Comparison of ENCODE assay signal across 9 mouse cellular contexts in genomic region chr12:30369786-30370185, GRCm38 (mm10). TPM values are rescaled to one million over a fixed set of nuclear protein-coding genes. Genes with fewer than 3 reads are reported as not detected.
DNase-seq lines count a peak whose midpoint lies in the region; ATAC-seq and TF ChIP-seq lines count a peak whose summit lies in the region.
"Had no signal": no experiment of that assay in that cellular context is flagged by ENCODE, and none has a peak within 500 bp of the region (broad histone marks: within the 10 kb centered on the region; RNA-seq: fewer than 3 reads in every experiment).

No protein-coding gene starts in this region.

- H3K9ac ChIP-seq in heart, adult 2 months (ENCODE audit: low read depth, low read length), result no peak overlapping the region
- no peak overlapping the region for H3K9ac ChIP-seq in kidney, embryonic 16.5 days (replicated peaks; ENCODE audit: low read length)
- H3K9ac ChIP-seq in limb, embryonic 13.5 days, result no peak overlapping the region

- DNase-seq in A20 (ENCODE audit: low read depth, low spot score), result peak; percentile 72
- peak; percentile 90 for DNase-seq in adrenal gland, postnatal 10 days
- DNase-seq in embryo, embryonic 9.5 days (ENCODE audit: extremely low spot score), result peak; percentile 77
- DNase-seq in heart, adult 2 months, result peak; percentile 73 to 79
- DNase-seq in ovary, adult 18-20 months (ENCODE audit: low spot score), result peak; percentile 82
- DNase-seq in yolk sac, embryonic 10.5 days (ENCODE audit: low spot score), result peak; percentile 61

- H3K27ac ChIP-seq in heart, adult 2 months, result no peak overlapping the region
- no peak overlapping the region for H3K27ac ChIP-seq in kidney, embryonic 16.5 days (ENCODE audit: low read length)
- no peak overlapping the region for H3K27ac ChIP-seq in limb, embryonic 13.5 days

- H3K4me2 ChIP-seq in kidney, embryonic 16.5 days (replicated peaks; ENCODE audit: low read depth, low read length), result no peak overlapping the region
- no peak overlapping the region for H3K4me2 ChIP-seq in limb, embryonic 13.5 days (replicated peaks)

- no peaks in the 10 kb centered on the region for H3K9me3 ChIP-seq in kidney, embryonic 16.5 days (ENCODE audit: low read length)
- no peaks in the 10 kb centered on the region for H3K9me3 ChIP-seq in limb, embryonic 13.5 days

- no peak overlapping the region for H3K4me3 ChIP-seq in heart, adult 2 months
- H3K4me3 ChIP-seq in kidney, embryonic 16.5 days (ENCODE audit: low read length), result no peak overlapping the region
- H3K4me3 ChIP-seq in limb, embryonic 13.5 days, result no peak overlapping the region

- H3K27me3 ChIP-seq in heart, adult 2 months (ENCODE audit: control insufficient read depth, insufficient read depth, low read length), result no peaks in the 10 kb centered on the region; the same call in 1 of the 2 replicates
- peaks cover 3% of the 10 kb centered on the region; the same call in 1 of the 2 replicates for H3K27me3 ChIP-seq in kidney, embryonic 16.5 days (ENCODE audit: insufficient read depth, low read length)
- H3K27me3 ChIP-seq in limb, embryonic 13.5 days, result peaks cover 45% of the 10 kb centered on the region

- no peaks in the 10 kb centered on the region for H3K36me3 ChIP-seq in heart, adult 2 months (ENCODE audit: control insufficient read depth, insufficient read depth, low read length)
- H3K36me3 ChIP-seq in kidney, embryonic 16.5 days (ENCODE audit: insufficient read depth, low read length), result no peaks in the 10 kb centered on the region
- no peaks in the 10 kb centered on the region for H3K36me3 ChIP-seq in limb, embryonic 13.5 days

- intact Hi-C loops in heart, adult 2 months (cut with DNase I), result loop anchor here (1.0 to 5.0 kb wide), 4 partner anchors 170 to 447 kb away; no protein-coding TSS in a partner anchor

- no peaks in the 10 kb centered on the region for H3K4me1 ChIP-seq in heart, adult 2 months (ENCODE audit: control insufficient read depth, insufficient read depth, low read length)
- H3K4me1 ChIP-seq in kidney, embryonic 16.5 days (ENCODE audit: insufficient read depth, low read length), result 0 out of 2 replicates have a peak, but pooled peaks cover 3% of the 10 kb centered on the region
- H3K4me1 ChIP-seq in limb, embryonic 13.5 days, result peaks cover 12% of the 10 kb centered on the region

- peak; percentile 21; the same call in 1 of the 2 replicates for ATAC-seq in kidney, embryonic 16.5 days (ENCODE audit: low FRiP score, low TSS enrichment)
- ATAC-seq in limb, embryonic 13.5 days (ENCODE audit: low FRiP score, low read depth), result 0 out of 2 replicates have a peak, but pooled peaks have one; percentile 50

- TF ChIP-seq EP300 in heart, adult 2 months (IDR thresholded peaks at IDR 0.05; ENCODE audit: insufficient read depth, low read depth, low read length), result peak; percentile 63; the same call in 1 of the 2 replicates

- TF ChIP-seq POLR2A in heart, adult 2 months (IDR thresholded peaks at IDR 0.05; ENCODE audit: insufficient read depth, low read depth, low read length), result no peak

- no peaks in the 10 kb centered on the region for H3K79me2 ChIP-seq in heart, adult 2 months (replicated peaks; ENCODE audit: control insufficient read depth, insufficient read depth, low read length)

- peak; percentile 88 for TF ChIP-seq CTCF in heart, adult 2 months (IDR thresholded peaks at IDR 0.05)

- WGBS in heart, adult 2 months, result 5% methylated on average over 6 of the region's 6 CpGs
- WGBS in kidney, embryonic 16.5 days, result 7% methylated on average over 6 of the region's 6 CpGs
- WGBS in limb, embryonic 13.5 days, result 9% methylated on average over 6 of the region's 6 CpGs

RNA-seq across cellular contexts. Expression of gene Sntg2, which starts 3.4 kb away (rescaled TPM):
- total RNA-seq in adrenal gland, postnatal 10 days (2021), result 1 to 10 TPM; 1.0 to 1.5 TPM
- under 1 TPM; 0.29 to 0.48 TPM for total RNA-seq in heart, adult 2 months (2021)
- 0.55 and 0.88 TPM in 2 replicates for polyA plus RNA-seq in heart, adult 2 months (2012; rRNA removed)
- polyA plus RNA-seq in kidney, embryonic 16.5 days (2015; fragmentation: Nextera tagmentation; extraction: Ambion mirVana), result 6.0 and 7.8 TPM in 2 replicates
- 1.9 and 2.0 TPM in 2 replicates for polyA plus RNA-seq in limb, embryonic 13.5 days (2015; fragmentation: Nextera tagmentation; extraction: Ambion mirVana)
- total RNA-seq: neutrophil, adult 5-6 weeks had no signal
